Mouse (Mus musculus) adrenal gland (tissue): ENCODE data around the gene Maco1.

Source experiments
- intact Hi-C: fragments of 180-260 bp; cut with DNase I; formaldehyde crosslinking; loops from one replicate; pipeline ENCODE4 v1.15.1; 2025

The Maco1 gene

DNA sequence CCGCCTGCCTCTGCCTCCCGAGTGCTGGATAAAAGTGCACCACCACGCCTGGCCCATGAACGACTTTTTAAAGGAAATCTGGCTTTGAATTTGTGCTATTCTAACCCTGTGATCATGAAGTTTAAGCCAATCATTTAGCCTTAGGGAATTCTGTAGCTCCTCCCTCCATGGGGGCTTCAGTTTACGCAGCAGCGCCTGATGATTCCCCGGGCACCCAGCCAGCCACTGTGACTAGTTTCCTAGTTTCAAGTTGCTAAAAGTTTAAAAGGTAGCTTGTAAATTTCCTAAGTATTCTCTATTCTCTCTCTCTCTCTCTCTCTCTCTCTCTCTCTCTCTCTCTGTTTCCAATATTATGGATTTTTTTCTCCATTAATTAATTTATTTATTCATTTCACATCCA lies 76.9 kb downstream of the Maco1 start:
- intact Hi-C loops = no loop called here

GRCm38 (mm10) chr4:134775234-134775944 lies 77.8 kb downstream of the Maco1 start:
- intact Hi-C loops = no loop called here

GRCm38 (mm10) chr4:134774126-134774525 lies 79.0 kb downstream of the Maco1 start:
- intact Hi-C loops = no loop called here

GRCm38 (mm10) chr4:134772805-134773674 lies 80.1 kb downstream of the Maco1 start:
- intact Hi-C loops = no loop called here

DNA sequence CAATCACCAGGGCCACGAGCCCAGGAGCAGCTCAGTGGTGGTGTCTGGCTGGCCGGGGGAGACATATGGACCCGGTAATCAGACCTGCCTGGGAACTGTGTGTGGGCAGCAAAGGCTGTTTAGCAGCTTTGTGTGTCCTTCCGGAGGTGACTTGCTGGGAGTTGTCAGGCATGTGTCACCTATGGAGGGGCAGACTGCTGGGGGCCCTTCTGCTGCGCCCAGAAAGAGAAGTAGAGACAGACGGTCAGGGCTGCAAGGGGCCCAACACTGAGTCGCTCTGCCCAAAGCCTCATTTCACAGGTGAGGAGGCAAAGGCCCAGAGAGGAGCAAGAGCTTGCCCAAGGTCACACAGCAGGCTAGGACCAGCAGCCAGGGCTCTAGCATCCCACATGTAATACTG lies 83.3 kb downstream of the Maco1 start:
- intact Hi-C loops = no loop called here

GRCm38 (mm10) chr4:134769081-134769811 lies 83.9 kb downstream of the Maco1 start:
- intact Hi-C loops = no loop called here

DNA sequence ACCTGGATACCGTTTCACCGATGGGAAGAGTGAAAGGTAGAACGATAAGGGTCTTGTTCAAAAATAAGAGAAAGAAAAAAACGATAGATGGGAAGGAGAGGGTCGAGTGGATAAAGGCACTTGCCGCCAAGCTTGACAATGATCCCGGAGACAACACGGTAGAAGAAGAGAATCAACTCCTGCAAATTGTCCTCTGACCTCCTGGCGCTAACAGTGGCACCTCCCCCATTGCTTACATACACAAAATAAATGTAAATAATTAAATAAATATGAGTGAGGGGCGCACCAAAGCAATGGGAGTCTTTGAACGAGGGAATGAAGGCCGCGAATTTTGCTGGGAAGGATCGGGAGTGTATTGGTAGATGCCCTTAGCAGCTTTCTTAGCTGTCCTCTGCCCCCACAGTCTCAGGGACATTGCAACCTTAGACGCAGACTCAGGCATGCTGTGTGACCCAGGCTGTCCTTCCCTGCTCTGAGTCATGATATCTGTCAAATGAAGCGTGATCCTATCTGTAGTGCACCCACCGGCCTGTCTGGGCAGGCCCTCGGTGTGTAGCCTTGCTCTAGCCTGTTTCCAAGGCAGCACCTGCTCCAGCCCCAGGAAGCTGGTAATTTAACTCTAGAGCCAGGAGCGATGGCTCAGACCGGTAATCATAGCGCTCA lies 84.8 kb downstream of the Maco1 start:
- intact Hi-C loops = no loop called here

DNA sequence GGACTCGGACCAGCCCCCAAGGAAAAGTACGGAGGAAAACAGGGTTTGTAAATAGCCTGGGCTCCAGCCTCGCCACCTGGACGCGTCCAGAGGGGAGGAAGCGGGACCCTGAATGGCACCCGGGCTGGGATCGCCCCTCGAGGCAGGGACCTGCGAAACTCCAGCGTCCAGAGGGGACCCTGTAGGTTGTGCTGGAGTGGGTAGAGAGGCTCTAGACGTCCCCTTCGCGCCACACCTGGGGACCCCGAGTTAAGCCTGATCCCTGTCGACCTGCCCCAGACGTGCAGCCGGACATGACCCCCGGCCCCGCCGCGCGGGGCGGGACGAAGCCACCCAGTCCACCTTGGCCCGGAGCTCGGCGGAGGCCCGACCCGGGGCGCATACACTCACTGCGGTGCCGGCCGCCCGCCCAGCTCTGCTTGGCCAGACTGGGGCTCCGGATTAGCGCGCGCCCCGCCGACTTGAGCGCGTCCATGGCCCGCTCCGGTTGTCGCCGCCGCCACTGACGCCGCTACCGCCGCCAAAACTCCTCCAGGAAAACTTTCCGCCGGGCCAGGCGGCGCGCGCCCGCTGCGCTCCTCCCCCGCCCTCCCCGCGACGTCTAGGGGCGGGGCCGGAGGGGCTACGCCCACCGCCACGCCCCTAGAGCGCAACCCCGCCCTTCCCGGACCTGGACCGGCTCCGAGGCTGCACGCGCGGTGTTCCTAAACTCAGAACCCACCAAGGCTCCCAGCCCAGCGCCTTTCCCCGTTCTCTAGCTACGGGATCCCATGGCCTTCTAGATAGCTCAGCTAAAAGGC lies 85.5 kb downstream of the Maco1 start, which contains the start of gene Ldlrap1:
Ldlrap1 (minus strand) TSS at position 599 of the 800 bp plus-strand sequence.
- intact Hi-C loops = no loop called here

GRCm38 (mm10) chr4:134766904-134767425 lies 86.2 kb downstream of the Maco1 start:
- intact Hi-C loops = no loop called here

- intact Hi-C loops = no loop called here
Measured at GRCm38 (mm10) chr4:134766277-134766676, 86.9 kb downstream of the Maco1 start.

GRCm38 (mm10) chr4:134764333-134764732 lies 88.8 kb downstream of the Maco1 start:
- intact Hi-C loops = no loop called here

DNA sequence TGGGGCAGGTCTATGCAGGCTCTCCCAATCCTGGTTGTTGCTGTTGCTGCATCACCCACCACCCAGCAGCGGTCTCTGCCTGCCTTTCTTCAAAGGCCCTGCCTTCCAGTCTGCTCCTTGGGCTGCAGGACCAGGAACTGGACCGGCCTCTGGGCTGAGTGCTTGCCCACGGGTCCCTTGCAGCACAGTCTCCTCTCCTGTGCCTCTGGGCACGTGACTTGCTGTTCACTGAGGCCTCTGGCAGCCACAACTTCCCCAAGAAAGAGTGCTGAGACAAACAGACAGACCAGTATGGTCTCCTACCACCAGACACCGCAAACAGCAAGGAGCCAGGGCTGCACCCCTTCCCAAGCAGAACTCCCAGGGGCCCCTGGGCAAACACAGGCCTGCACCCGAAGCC lies 90.8 kb downstream of the Maco1 start:
- intact Hi-C loops = no loop called here

DNA sequence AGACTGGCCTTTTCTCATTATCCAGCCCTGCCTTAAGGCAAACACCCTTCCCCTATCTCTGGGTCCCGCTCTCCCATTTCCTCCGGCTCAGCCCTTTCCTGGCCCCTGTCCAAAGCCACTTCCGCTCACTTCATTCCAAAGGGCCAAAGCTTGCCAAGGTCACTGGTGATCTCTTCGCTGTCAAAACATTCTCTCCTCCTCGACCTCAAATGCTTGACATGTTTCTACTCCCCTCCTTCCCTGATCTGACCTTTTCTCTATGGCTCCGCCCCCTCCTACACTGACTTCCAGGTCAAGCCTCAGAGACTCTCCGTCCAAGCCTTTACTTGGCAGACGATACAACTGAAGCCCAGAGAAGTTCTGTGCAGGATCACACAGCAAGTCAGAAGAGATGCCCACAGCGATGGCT lies 92.3 kb downstream of the Maco1 start:
- intact Hi-C loops = no loop called here

DNA sequence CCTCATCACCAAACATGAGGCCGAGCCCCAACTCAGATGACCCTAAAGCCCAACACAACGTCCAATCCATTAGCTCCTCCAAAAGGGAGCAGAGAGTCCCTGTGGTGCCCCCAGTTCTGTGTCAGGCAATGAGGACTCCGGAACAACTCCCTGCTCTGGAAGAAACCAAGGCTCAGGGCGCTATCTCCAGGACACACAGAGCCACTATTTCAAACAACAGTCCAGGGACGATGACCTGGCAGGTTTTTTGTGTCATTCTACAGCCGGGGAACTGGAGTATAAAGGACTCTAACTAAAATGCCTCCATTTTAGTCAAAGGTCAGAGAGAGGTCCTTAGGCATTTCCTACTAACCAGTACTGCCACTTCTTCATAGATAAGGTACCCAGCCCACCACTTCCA lies 92.9 kb downstream of the Maco1 start:
- intact Hi-C loops = no loop called here

GRCm38 (mm10) chr4:134759564-134759963 lies 93.6 kb downstream of the Maco1 start:
- intact Hi-C loops = no loop called here

- intact Hi-C loops = no loop called here
Measured at GRCm38 (mm10) chr4:134758922-134759321, 94.2 kb downstream of the Maco1 start.

DNA sequence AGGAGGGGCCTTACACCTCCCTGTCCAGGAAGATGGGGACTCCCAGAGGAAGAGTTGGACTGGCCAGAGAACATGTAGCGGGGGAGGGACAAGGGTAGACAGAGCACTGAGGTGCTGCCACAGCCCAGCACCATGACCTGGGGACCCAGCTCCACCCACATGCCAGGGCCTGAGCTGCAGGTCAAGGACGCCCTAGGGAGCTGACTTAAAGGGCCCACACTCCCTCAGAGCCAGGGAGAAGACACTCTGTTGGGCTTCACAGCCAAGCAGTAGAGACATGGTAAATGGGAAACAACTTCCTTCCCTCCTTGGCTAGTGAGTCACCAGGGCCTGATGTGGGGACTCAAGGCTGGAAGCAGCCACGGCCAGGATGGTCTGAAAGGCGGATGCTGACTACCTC lies 94.8 kb downstream of the Maco1 start:
- intact Hi-C loops = no loop called here

DNA sequence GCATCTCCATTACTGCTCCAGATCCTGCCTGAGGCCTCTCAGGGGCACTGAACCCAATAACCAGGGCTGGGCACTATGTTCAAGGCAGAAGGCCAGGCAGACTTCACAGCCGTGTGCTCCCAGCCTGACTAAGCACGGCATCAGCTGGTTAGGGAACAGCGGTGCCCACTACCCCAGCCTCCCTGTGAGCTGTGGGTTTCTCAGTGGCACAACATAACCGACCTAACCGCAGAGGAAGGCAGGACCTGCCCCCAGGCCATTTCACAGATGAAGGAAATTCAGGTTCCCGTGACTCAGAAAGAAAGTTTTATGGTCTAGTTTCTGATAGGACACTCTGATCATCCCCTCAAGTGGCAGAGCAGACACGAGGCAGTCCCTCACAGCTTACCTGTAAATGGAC lies 96.2 kb downstream of the Maco1 start:
- intact Hi-C loops = no loop called here

- intact Hi-C loops = no loop called here
Measured at GRCm38 (mm10) chr4:134754941-134755340, 98.2 kb downstream of the Maco1 start.

DNA sequence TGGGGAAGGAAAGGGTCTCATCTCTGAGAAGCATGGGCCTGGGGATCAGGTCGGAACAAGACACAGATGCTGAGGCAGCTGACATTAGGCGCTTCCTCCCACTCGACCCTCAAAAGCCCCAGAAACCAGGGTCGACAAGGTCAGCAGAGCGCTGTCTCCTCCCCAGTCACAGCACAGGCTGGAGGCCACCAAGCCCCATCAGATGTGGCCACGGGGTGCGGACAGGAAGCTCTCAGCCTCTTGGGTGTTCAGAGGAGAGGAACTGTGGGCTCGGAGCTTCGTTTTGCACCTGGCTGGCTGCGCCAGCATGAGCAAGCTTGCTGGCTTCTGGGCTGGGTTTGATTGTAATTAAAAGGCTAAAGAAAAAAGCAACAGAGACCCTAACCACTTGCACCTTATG lies 98.8 kb downstream of the Maco1 start:
- intact Hi-C loops = no loop called here
